Mouse (Mus musculus): ENCODE measurements around the gene Agpat3. TPM values are rescaled to one million over a fixed set of nuclear protein-coding genes. Genes with fewer than 3 reads are reported as not detected.
A peak's percentile ranks its signal among the peaks of the same experiment; 100 is the strongest.

Gene Agpat3
- polyA plus RNA-seq, 1 experiment from 2014 or later = 54.1 TPM

DNA sequence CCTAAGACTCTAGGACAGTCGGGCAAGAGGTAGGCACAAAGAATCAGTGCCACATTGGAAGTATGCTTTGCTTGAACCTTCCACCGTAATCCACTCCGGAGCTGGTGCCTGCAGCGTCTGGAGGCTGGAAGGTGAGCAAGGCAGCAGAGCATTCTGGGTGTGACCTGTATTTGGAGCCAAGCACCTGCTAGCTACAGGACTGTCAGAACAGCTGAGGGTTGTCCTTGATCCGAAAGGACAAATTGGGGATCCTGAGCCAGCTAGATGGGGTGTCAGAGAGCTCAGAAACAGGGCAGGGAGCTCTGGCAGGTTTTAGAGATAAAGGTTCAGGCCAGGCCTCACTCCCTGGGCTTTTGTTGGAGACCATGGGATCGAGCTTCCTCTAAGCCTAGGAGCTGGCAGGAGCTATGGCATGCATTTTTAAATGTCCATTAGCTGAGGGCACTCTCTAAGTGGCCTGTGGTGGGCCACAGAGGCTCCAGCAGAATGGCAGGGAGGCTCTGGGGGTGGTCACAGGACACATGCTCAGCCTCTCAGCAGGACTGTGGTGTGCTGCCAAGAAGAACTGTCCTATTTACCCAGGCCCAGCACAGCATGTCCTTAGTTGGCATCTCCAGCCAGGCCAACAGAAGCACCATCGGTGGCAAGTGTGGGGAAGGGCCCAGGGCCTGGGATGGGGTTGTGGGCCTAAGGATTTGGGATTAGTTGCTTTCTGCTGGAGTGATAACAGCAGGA lies 91.2 kb downstream of the Agpat3 start:
- Histone ChIP-seq H3K27me3 (no peaks in the 10 kb centered on the region), H3K9ac (no peak overlapping the region), H3K4me1 (peaks cover 3% of the 10 kb centered on the region; the same call in 1 of the 2 replicates), H3K9me3 (no peaks in the 10 kb centered on the region), H3K4me3 (no peak overlapping the region), H3K4me2 (replicated peaks) (no peak overlapping the region), H3K27ac (no peak overlapping the region), H3K36me3 (no peaks in the 10 kb centered on the region)
- WGBS = 67% methylated on average over 7 of the region's 7 CpGs
- no peak for ATAC-seq (ENCODE audit: insufficient number of reproducible peaks, insufficient read depth, low FRiP score, low TSS enrichment)

DNA sequence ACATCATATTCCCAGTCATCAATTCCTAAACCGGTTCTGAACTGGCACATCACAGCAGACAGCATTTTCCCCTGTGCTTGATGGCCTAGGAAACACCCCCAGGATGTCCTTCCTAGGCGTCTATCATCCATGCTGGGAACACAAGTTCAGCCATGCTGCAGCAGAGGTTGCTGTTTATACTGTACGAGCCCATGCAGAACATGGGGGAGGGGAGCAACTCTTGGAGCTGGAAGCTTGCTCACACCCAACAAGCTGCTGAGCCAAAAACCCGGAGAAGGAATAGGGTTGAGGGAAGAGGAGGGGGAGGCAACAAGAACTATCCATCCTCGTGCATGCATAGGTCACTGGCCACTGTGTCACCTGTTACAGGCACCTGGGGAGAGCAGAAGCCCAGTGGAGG lies 92.0 kb downstream of the Agpat3 start:
- H3K4me2 ChIP-seq (replicated peaks) = no peak overlapping the region
- H3K4me1 ChIP-seq = peaks cover 3% of the 10 kb centered on the region; the same call in 1 of the 2 replicates
- H3K36me3 ChIP-seq = no peaks in the 10 kb centered on the region
- 26% methylated on average over 5 of the region's 5 CpGs for WGBS
- ATAC-seq (ENCODE audit: insufficient number of reproducible peaks, insufficient read depth, low FRiP score, low TSS enrichment) = peak; percentile 64; the same call in 1 of the 2 replicates
- no peak overlapping the region for H3K9ac ChIP-seq
- no peaks in the 10 kb centered on the region for H3K9me3 ChIP-seq
- H3K27ac ChIP-seq = no peak overlapping the region
- no peak overlapping the region for H3K4me3 ChIP-seq
- H3K27me3 ChIP-seq = no peaks in the 10 kb centered on the region

DNA sequence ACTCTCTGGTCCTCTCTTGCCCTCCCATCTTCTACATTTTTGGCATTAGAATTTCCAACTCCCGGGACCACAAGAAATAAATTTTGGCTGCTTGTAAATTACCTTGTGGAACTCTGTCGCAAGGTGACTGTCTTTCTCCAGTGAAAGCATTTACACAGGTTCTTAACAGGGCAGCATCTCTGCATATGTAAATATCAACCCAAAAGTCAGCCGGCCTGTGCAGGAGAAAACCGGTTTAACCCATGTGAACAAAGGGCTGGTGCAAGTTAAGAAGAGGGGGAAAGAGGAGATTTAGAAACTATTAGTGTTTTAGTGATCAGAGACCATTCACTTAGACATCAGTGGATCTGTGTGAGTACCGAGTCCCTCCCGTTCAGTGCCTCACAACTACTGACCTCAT lies 92.6 kb downstream of the Agpat3 start:
- no peak overlapping the region for H3K27ac ChIP-seq
- H3K9ac ChIP-seq = no peak overlapping the region
- WGBS = 48% methylated on average over 6 of the region's 6 CpGs
- H3K4me1 ChIP-seq = peaks cover 3% of the 10 kb centered on the region; the same call in 1 of the 2 replicates
- H3K4me3 ChIP-seq = no peak overlapping the region
- no peaks in the 10 kb centered on the region for H3K36me3 ChIP-seq
- no peaks in the 10 kb centered on the region for H3K27me3 ChIP-seq
- no peaks in the 10 kb centered on the region for H3K9me3 ChIP-seq
- H3K4me2 ChIP-seq (replicated peaks) = no peak overlapping the region
- no peak for ATAC-seq (ENCODE audit: insufficient number of reproducible peaks, insufficient read depth, low FRiP score, low TSS enrichment)

DNA sequence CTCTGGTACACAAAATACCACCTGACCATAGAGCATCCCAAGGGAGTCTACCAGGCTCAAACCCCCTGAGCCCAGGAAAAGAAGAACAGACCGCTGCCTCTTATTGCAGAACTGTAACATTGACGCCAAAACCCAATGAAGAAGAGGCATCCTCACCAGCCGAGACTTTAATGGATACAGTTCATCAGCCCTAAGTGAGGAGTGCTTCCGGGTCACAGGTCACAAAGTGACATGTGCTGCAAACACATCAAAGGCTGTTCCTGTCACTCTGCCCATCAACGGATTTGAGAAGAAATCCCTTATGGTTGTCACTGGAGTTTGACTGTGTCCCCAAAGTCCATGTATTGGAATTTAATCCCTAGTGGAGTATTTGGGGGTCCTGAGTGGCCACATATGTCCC lies 93.1 kb downstream of the Agpat3 start:
- Histone ChIP-seq H3K9me3 (no peaks in the 10 kb centered on the region), H3K4me2 (replicated peaks) (no peak overlapping the region), H3K4me3 (no peak overlapping the region), H3K27ac (no peak overlapping the region), H3K36me3 (no peaks in the 10 kb centered on the region), H3K27me3 (no peaks in the 10 kb centered on the region), H3K9ac (no peak overlapping the region), H3K4me1 (peaks cover 3% of the 10 kb centered on the region; the same call in 1 of the 2 replicates)
- 61% methylated on average over 5 of the region's 5 CpGs for WGBS
- no peak for ATAC-seq (ENCODE audit: insufficient number of reproducible peaks, insufficient read depth, low FRiP score, low TSS enrichment)

DNA sequence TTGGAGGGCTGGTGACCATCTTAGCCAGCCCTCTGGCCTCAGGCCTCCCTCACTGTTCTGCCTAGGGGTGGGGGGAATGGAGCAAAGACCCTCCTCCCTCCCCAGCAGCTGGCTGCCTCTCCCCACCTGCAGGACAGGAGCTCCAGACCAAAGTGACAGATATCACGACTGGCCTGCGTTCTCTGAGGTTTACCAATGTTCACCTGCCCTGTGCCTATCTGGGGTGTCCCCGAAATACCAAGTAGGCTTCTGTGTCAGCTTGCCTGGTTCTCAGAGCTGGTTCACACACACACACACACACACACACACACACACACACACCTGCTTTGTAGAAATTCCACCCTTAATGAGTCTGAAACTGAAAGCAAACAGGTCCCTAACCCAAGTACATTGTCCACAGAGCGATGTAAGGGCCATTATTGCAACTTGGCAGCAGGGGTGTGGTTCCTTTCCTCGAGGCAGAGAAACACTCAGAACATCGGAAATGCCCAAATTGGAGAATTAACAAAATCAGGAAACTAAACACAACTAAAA lies 94.1 kb downstream of the Agpat3 start:
- Histone ChIP-seq H3K9ac (no peak overlapping the region), H3K9me3 (no peaks in the 10 kb centered on the region), H3K4me2 (replicated peaks) (no peak overlapping the region), H3K36me3 (no peaks in the 10 kb centered on the region), H3K27ac (no peak overlapping the region), H3K4me1 (peaks cover 3% of the 10 kb centered on the region; the same call in 1 of the 2 replicates), H3K4me3 (no peak overlapping the region), H3K27me3 (no peaks in the 10 kb centered on the region)
- no peak for ATAC-seq (ENCODE audit: insufficient number of reproducible peaks, insufficient read depth, low FRiP score, low TSS enrichment)
- WGBS = 76% methylated on average over 6 of the region's 6 CpGs

DNA sequence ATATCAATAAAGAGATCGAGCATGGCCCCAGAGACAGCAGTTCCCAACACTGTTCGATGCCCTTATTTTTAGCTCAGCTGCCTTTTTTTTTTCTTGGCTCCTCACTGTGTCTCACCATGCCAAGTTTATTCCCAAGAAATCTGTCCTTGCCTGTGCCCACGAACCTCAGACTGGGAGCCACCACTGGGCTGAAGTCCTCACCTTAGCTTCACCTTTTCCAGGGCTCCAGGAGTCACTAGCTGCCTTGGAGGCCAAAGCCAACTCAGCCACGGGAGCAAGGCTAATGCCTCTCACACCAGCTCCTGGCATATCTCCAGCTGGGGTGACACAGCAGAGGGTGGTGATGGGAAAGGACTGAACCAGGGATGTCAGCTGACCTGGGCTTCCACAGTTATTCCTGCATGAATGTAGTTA lies 96.6 kb downstream of the Agpat3 start:
- no peak overlapping the region for H3K27ac ChIP-seq
- no peaks in the 10 kb centered on the region for H3K27me3 ChIP-seq
- peaks cover 3% of the 10 kb centered on the region; the same call in 1 of the 2 replicates for H3K4me1 ChIP-seq
- ATAC-seq (ENCODE audit: insufficient number of reproducible peaks, insufficient read depth, low FRiP score, low TSS enrichment) = no peak
- no peak overlapping the region for H3K4me2 ChIP-seq (replicated peaks)
- WGBS = 74% methylated on average over 4 of the region's 4 CpGs
- no peak overlapping the region for H3K4me3 ChIP-seq
- H3K36me3 ChIP-seq = no peaks in the 10 kb centered on the region
- no peak overlapping the region for H3K9ac ChIP-seq
- H3K9me3 ChIP-seq = no peaks in the 10 kb centered on the region

DNA sequence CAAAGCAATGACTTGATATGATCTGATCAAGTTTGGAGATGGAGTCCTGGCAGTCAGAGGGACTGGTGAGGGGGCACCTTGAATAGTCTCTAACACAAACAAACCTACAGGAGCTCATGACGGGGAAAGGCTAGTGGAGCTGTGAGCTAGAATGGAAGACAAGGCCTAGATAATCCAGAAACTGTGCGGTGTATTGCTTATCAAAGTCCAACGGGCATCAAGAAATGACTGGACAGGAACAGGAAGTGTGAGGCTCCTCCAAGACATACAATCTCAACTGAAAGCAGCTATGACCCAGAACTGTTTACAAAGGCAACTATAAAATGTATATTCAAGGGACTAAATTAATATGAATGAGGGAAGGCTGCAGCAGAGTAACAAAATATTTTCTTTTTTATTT lies 105.1 kb downstream of the Agpat3 start:
- ATAC-seq (ENCODE audit: insufficient number of reproducible peaks, insufficient read depth, low FRiP score, low TSS enrichment) = no peak
- 90% methylated on average over 3 of the region's 3 CpGs for WGBS
- H3K9ac ChIP-seq = no peak overlapping the region
- H3K27me3 ChIP-seq = no peaks in the 10 kb centered on the region
- peaks cover 11% of the 10 kb centered on the region for H3K4me1 ChIP-seq
- H3K36me3 ChIP-seq = no peaks in the 10 kb centered on the region
- no peaks in the 10 kb centered on the region for H3K9me3 ChIP-seq
- H3K4me3 ChIP-seq = no peak overlapping the region
- H3K4me2 ChIP-seq (replicated peaks) = no peak overlapping the region
- H3K27ac ChIP-seq = no peak overlapping the region

DNA sequence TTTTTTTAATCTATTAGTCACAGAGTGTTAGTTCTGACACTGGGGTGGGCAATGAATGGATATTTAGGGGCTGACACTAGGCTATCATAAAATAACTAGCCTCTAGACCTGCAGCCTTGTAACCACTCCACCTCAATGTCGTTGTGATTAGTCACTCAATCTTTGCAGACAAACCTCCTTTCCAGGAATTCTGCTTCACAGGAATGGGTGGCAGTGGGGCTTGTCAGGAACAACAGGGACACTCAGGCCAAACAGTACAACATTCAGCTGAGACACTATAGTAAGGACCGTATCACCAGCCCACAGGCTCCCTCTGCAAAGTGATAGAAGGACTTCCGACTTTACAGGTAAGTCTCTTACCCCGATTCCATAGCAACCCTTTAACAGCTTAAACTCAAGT lies 105.6 kb downstream of the Agpat3 start:
- Histone ChIP-seq H3K9me3 (no peaks in the 10 kb centered on the region), H3K27ac (no peak overlapping the region), H3K27me3 (no peaks in the 10 kb centered on the region), H3K4me1 (peaks cover 11% of the 10 kb centered on the region), H3K36me3 (no peaks in the 10 kb centered on the region), H3K4me2 (replicated peaks) (no peak overlapping the region), H3K4me3 (no peak overlapping the region), H3K9ac (no peak overlapping the region)
- 81% methylated on average over 4 of the region's 4 CpGs for WGBS
- no peak for ATAC-seq (ENCODE audit: insufficient number of reproducible peaks, insufficient read depth, low FRiP score, low TSS enrichment)

DNA sequence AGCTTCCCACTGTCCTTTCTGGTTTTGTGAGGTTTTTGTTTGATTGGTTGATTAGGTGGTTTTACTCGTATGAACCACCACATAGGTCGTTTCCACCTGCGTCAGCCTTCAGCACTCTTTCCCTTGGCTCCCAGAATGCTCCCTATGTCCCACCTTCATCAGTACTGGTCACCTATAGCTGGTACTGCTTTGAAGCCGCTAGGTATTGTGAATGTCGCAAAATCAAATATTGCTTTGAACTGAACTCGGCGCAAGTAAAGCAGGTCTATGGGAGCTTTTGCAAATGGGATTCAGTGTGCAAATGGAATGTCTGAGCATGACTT lies 107.1 kb downstream of the Agpat3 start:
- Histone ChIP-seq H3K27me3 (no peaks in the 10 kb centered on the region), H3K4me3 (peak overlapping the region; percentile 96), H3K9me3 (no peaks in the 10 kb centered on the region), H3K4me1 (peaks cover 11% of the 10 kb centered on the region), H3K4me2 (replicated peaks) (peak overlapping the region; percentile 97), H3K9ac (peak overlapping the region; percentile 85; the same call in 1 of the 2 replicates), H3K27ac (no peak overlapping the region), H3K36me3 (no peaks in the 10 kb centered on the region)
- no peak for ATAC-seq (ENCODE audit: insufficient number of reproducible peaks, insufficient read depth, low FRiP score, low TSS enrichment)
- 16% methylated on average over 7 of the region's 7 CpGs for WGBS

DNA sequence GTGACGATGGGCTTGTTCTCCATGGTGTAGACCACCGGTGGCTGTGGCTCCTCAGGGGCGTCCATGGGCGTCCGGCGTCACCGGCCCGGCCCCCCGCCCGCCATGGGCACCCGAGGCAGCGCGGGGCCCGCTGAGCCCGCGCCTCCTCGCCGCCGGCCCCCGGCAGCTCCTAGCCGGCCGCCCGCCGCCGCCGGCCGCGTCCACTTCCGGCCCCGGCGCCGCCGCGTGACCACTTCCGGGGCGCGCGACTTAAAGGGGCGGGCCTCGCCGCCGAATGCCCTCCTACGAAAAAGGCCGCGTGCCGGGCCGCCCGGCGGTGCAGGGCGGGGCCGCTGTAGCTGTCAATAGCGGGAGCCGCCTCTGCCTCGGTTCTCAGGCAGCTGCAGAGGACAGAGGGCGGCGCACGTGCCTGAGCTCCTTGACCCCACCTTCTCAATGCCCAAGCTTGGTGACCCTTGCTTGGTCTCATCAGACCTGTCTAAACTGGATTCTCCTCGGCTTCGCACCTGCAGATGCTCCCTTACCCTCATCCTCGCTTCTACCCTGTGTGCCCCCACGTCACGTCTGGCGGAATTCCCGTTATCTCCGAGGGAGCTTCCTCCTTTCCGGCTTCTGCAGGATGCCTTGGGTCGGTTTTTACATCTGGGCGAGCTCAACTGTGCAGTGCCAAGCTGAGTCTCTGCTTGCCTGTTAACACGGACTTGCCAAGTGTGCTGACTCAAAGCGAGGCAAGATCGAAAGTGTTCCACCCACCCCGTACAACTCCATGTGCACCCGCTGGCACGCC lies 107.7 kb downstream of the Agpat3 start, which contains the start of gene Trappc10:
TSS of gene Trappc10 (minus strand) at position 204 of the 787 bp plus-strand sequence.
- peak within 1 kb of the TSS; percentile 97 for H3K4me2 ChIP-seq (replicated peaks)
- H3K27ac ChIP-seq = 0 out of 2 replicates have a peak within 1 kb of the TSS, but pooled peaks have one; percentile 36
- H3K9me3 ChIP-seq = no peaks in the 10 kb centered on the region

DNA sequence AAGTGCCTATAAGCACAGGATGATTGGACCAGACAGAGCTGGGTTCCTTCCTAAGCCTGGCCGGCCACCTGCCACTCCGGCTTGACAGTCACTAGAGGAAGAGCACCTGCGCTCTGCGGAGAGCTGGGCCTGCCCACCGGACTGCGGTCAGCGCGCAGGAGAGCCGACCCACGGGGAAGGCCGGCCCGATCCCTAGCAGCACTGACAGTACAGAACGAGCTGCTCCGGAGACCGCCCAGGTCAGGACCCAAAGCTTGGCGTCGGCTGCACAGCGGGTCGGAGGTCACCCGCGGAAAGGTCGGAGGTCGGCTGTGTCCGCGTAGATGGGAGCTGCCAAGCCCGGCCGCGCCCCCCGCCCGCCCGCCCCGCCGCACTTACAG lies 108.2 kb downstream of the Agpat3 start:
- Histone ChIP-seq H3K36me3 (no peaks in the 10 kb centered on the region), H3K9ac (peak overlapping the region; percentile 85), H3K9me3 (no peaks in the 10 kb centered on the region), H3K4me3 (peak overlapping the region; percentile 96), H3K4me2 (replicated peaks) (peak overlapping the region; percentile 97), H3K27ac (0 out of 2 replicates have a peak overlapping the region, but pooled peaks have one; percentile 36), H3K4me1 (peaks cover 11% of the 10 kb centered on the region), H3K27me3 (no peaks in the 10 kb centered on the region)
- ATAC-seq (ENCODE audit: insufficient number of reproducible peaks, insufficient read depth, low FRiP score, low TSS enrichment) = peak; percentile 31
- 0% methylated on average over 33 of the region's 33 CpGs for WGBS

More for the DNA sequence above, 107.7 kb downstream of the Agpat3 start, which contains the start of gene Trappc10:
- H3K4me1 ChIP-seq = peaks cover 11% of the 10 kb centered on the region
- H3K4me3 ChIP-seq = peak within 1 kb of the TSS; percentile 96
- peak within 1 kb of the TSS; percentile 85 for H3K9ac ChIP-seq
- WGBS = under 1% methylated on average over 68 of the region's 74 CpGs
- no peaks in the 10 kb centered on the region for H3K36me3 ChIP-seq
- peak; percentile 94 for ATAC-seq (ENCODE audit: insufficient number of reproducible peaks, insufficient read depth, low FRiP score, low TSS enrichment)
- H3K27me3 ChIP-seq = no peaks in the 10 kb centered on the region

Data from embryonic facial prominence, embryonic 12.5 days (tissue).